Comparison of ENCODE assay signal across 19 mouse cellular contexts in the genomic region with DNA sequence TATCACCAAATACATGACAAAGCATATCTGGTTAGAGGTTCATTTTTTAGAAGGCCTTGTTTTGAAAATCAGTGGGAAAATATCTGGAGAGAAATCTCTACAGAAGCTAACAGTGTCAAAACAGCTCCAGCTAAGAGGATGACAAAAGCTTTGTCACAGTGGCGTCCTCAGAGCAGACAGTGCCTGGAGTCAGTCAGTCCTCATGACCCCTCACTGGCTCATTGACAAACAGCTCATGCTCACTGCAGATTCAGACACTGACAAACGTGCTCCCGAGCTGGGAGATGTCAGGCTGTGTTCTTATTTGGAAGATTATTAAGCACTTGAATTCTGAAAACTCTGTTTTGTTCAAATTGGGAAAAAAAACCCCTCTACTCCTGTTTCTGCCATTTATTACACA.
DNase-seq lines count a peak whose midpoint lies in the region; ATAC-seq lines count a peak whose summit lies in the region.
"Had no signal": no experiment of that assay in that cellular context is flagged by ENCODE, and none has a peak within 500 bp of the region (broad histone marks: within the 10 kb centered on the region; RNA-seq: fewer than 3 reads in every experiment).

No protein-coding gene starts in this region.

- H3K27ac ChIP-seq in hindbrain, embryonic 15.5 days (replicated peaks), result no peak overlapping the region
- H3K27ac ChIP-seq: embryonic facial prominence, embryonic 12.5 days; forebrain, embryonic 15.5 days; heart, embryonic 13.5 days; kidney, postnatal 0 days; limb, embryonic 10.5 days; liver, embryonic 15.5 days had no signal

- 10% methylated on average over 3 of the region's 3 CpGs for WGBS in hindbrain, embryonic 15.5 days

- H3K9me3 ChIP-seq in hindbrain, embryonic 15.5 days, result no peaks in the 10 kb centered on the region
- H3K9me3 ChIP-seq: embryonic facial prominence, embryonic 12.5 days; forebrain, embryonic 15.5 days; heart, embryonic 13.5 days; limb, embryonic 10.5 days; liver, embryonic 15.5 days had no signal

- H3K4me2 ChIP-seq in hindbrain, embryonic 15.5 days, result no peak overlapping the region
- H3K4me2 ChIP-seq: embryonic facial prominence, embryonic 12.5 days; forebrain, embryonic 15.5 days; heart, embryonic 13.5 days; liver, embryonic 15.5 days had no signal

- H3K4me3 ChIP-seq in hindbrain, embryonic 15.5 days, result no peak overlapping the region
- H3K4me3 ChIP-seq: embryonic facial prominence, embryonic 12.5 days; forebrain, embryonic 15.5 days; heart, embryonic 13.5 days; limb, embryonic 10.5 days; liver, embryonic 15.5 days; myocyte had no signal

- no peaks in the 10 kb centered on the region for H3K36me3 ChIP-seq in hindbrain, embryonic 15.5 days
- H3K36me3 ChIP-seq: embryonic facial prominence, embryonic 12.5 days; forebrain, embryonic 15.5 days; heart, embryonic 13.5 days; limb, embryonic 10.5 days; liver, embryonic 15.5 days had no signal

- DNase-seq in cerebellum, postnatal 14 days, result peak; percentile 23 to 27
- no peak for DNase-seq in cerebellum, postnatal 36 days
- DNase-seq in layer of hippocampus, adult 9-11 months, result peak; percentile 69
- DNase-seq in layer of hippocampus, adult 9-10 months (ENCODE audit: low spot score), result no peak
- peak; percentile 17 for DNase-seq in adrenal gland, postnatal 25 days
- DNase-seq in urinary bladder, postnatal 4 days (ENCODE audit: low spot score in 2 of 2), result no peak
- DNase-seq: cerebellum, adult 11-12 months; gastrocnemius, postnatal 10 days; lung, postnatal 4 days; spleen, adult 18-20 months had no signal

- no peak overlapping the region for H3K9ac ChIP-seq in hindbrain, embryonic 15.5 days
- H3K9ac ChIP-seq: embryonic facial prominence, embryonic 12.5 days; forebrain, embryonic 15.5 days; heart, embryonic 13.5 days; liver, embryonic 15.5 days had no signal

- no peaks in the 10 kb centered on the region for H3K27me3 ChIP-seq in hindbrain, embryonic 15.5 days
- H3K27me3 ChIP-seq: embryonic facial prominence, embryonic 12.5 days; forebrain, embryonic 15.5 days; heart, embryonic 13.5 days; liver, embryonic 15.5 days had no signal

- no peaks in the 10 kb centered on the region for H3K4me1 ChIP-seq in hindbrain, embryonic 15.5 days (replicated peaks)
- H3K4me1 ChIP-seq: embryonic facial prominence, embryonic 12.5 days; forebrain, embryonic 15.5 days; heart, embryonic 13.5 days; limb, embryonic 10.5 days; liver, embryonic 15.5 days had no signal

- ATAC-seq in hindbrain, embryonic 15.5 days (ENCODE audit: low FRiP score, low read depth), result 0 out of 2 replicates have a peak, but pooled peaks have one; percentile 54
- no peak for ATAC-seq in inflammation-experienced regulatory T-cells, adult 6 months
- ATAC-seq: forebrain, embryonic 15.5 days had no signal

Comparison
In these comparisons a context has a peak if more than half of its experiments do, and no peak if none do; other contexts are left out.
1. DNase-seq: peak in cerebellum, postnatal 14 days (2 of 2), layer of hippocampus, adult 9-11 months (single experiment) and adrenal gland, postnatal 25 days (single experiment); none in cerebellum, postnatal 36 days (0 of 2), layer of hippocampus, adult 9-10 months (single experiment) and urinary bladder, postnatal 4 days (0 of 2).